Mouse (Mus musculus) liver, adult 2 months (tissue): ENCODE data around the gene Calhm1. TPM values are rescaled to one million over a fixed set of nuclear protein-coding genes. Genes with fewer than 3 reads are reported as not detected.

Source experiments
- DNase-seq: peaks from one replicate; pipeline ENCODE4 v3.0.0-alpha.2; 2011; ENCODE audit warnings: low read depth, low spot score; ENCODE audit errors: extremely low read depth
- H3K27ac ChIP-seq: fragments of 200-500 bp; replicated peaks from 2 replicates; pipeline ENCODE4 v1.5.1; 2012; ENCODE audit warnings: low read depth, mild to moderate bottlenecking, control low read depth, inconsistent platforms, low read length; ENCODE audit not compliant: insufficient read depth
- H3K27me3 ChIP-seq: fragments of 200-500 bp; 2 replicates; pipeline ENCODE4 v1.6.1; 2012; ENCODE audit warnings: mild to moderate bottlenecking, moderate library complexity, low read length, inconsistent platforms; ENCODE audit not compliant: control insufficient read depth, insufficient read depth
- H3K36me3 ChIP-seq: fragments of 200-500 bp; 2 replicates; pipeline ENCODE4 v1.6.1; 2012; ENCODE audit warnings: low read length, inconsistent platforms; ENCODE audit not compliant: control insufficient read depth, insufficient read depth
- H3K4me1 ChIP-seq: fragments of 200-500 bp; 2 replicates; pipeline ENCODE4 v1.6.1; 2011; ENCODE audit warnings: low read length; ENCODE audit not compliant: control insufficient read depth, insufficient read depth
- H3K4me3 ChIP-seq: fragments of 200-500 bp; 2 replicates; pipeline ENCODE4 v1.5.1; 2011; ENCODE audit warnings: low read depth, mild to moderate bottlenecking, control low read depth, low read length, moderate library complexity; ENCODE audit not compliant: insufficient read depth
- H3K79me2 ChIP-seq: fragments of 200-500 bp; 2 replicates; pipeline ENCODE4 v1.6.1; 2012; ENCODE audit warnings: inconsistent platforms, mild to moderate bottlenecking, low read length, moderate library complexity; ENCODE audit not compliant: control insufficient read depth, insufficient read depth
- H3K9ac ChIP-seq: fragments of 200-500 bp; 2 replicates; pipeline ENCODE4 v1.6.1; 2012; ENCODE audit warnings: low read depth, mild to moderate bottlenecking, control low read depth, inconsistent platforms, low read length
- CTCF ChIP-seq: fragments of 200-500 bp; IDR thresholded peaks from 2 replicates; pipeline ENCODE4 v1.5.1; 2011; ENCODE audit warnings: low read depth, low read length, control low read depth
- POLR2A ChIP-seq: fragments of 200-500 bp; IDR thresholded peaks from 2 replicates; pipeline ENCODE4 v1.6.1; 2011; ENCODE audit warnings: low read length, control low read depth; ENCODE audit not compliant: insufficient read depth; ENCODE audit errors: extremely low read depth
- WGBS: fragments of 180-500 bp; shearing (Covaris S2); methylation state at CpG from one replicate; pipeline ENCODE4 v1.1.7; 2018; 5-methylcytosine and 5-hydroxymethylcytosine counted together
- polyA plus RNA-seq: library from polyadenylated mRNA; depleted of rRNA; stranded (reverse); fragments of >200 nt; gene quantifications from 2 replicates; pipeline ENCODE4 v1.2.3, GENCODE M21; 2012
- total RNA-seq: library from RNA; depleted of rRNA; stranded (reverse); fragments of >200 nt; gene quantifications from 2 replicates; pipeline ENCODE4 v1.2.3, GENCODE M21; 2014

Gene Calhm1
- total and polyA plus RNA-seq, 2 experiments, result not detected

- Histone ChIP-seq H3K79me2 (no peaks in the 10 kb centered on the region), H3K9ac (no peak overlapping the region), H3K36me3 (no peaks in the 10 kb centered on the region), H3K4me1 (no peaks in the 10 kb centered on the region; the same call in 1 of the 2 replicates), H3K27me3 (peaks cover 16% of the 10 kb centered on the region), H3K4me3 (no peak overlapping the region), H3K27ac (no peak overlapping the region)
- 39% methylated on average over 8 of the region's 8 CpGs for WGBS
- no peak for DNase-seq
- TF ChIP-seq POLR2A (no peak), CTCF (no peak)
These were observed 36.0 kb upstream of the Calhm1 start for GRCm38 (mm10) chr19:47180011-47180410.

GRCm38 (mm10) chr19:47179272-47179809 lies 35.3 kb upstream of the Calhm1 start:
- H3K4me1 ChIP-seq, result no peaks in the 10 kb centered on the region; the same call in 1 of the 2 replicates
- peak overlapping the region; percentile 56; the same call in 1 of the 2 replicates for H3K4me3 ChIP-seq
- no peaks in the 10 kb centered on the region for H3K79me2 ChIP-seq
- no peaks in the 10 kb centered on the region for H3K36me3 ChIP-seq
- H3K9ac ChIP-seq, result peak overlapping the region; percentile 20; the same call in 1 of the 2 replicates
- DNase-seq, result no peak
- WGBS, result 6% methylated on average over 41 of the region's 42 CpGs
- no peak for TF ChIP-seq CTCF
- peaks cover 16% of the 10 kb centered on the region for H3K27me3 ChIP-seq
- no peak overlapping the region for H3K27ac ChIP-seq

GRCm38 (mm10) chr19:47178431-47179271 lies 34.6 kb upstream of the Calhm1 start, which contains the start of gene Neurl1a:
Gene Neurl1a (plus strand): TSS chr19:47178820.
- H3K27ac ChIP-seq, result no peak within 1 kb of the TSS
- H3K4me1 ChIP-seq, result no peaks in the 10 kb centered on the region; the same call in 1 of the 2 replicates
- H3K36me3 ChIP-seq, result no peaks in the 10 kb centered on the region
- DNase-seq, result no peak
- peak within 1 kb of the TSS; percentile 23 for H3K9ac ChIP-seq
- TF ChIP-seq CTCF, result no peak
- TF ChIP-seq POLR2A, result no peak
- peaks cover 16% of the 10 kb centered on the region for H3K27me3 ChIP-seq
- 1% methylated on average over 86 of the region's 98 CpGs for whole genome bisulfite sequencing
- no peaks in the 10 kb centered on the region for H3K79me2 ChIP-seq
- peak within 1 kb of the TSS; percentile 56; the same call in 1 of the 2 replicates for H3K4me3 ChIP-seq

GRCm38 (mm10) chr19:47178001-47178400 lies 33.9 kb upstream of the Calhm1 start:
- TF ChIP-seq CTCF (no peak), POLR2A (no peak)
- H3K4me3 ChIP-seq, result no peak overlapping the region
- no peak overlapping the region for H3K9ac ChIP-seq
- H3K79me2 ChIP-seq, result no peaks in the 10 kb centered on the region
- 32% methylated on average over 10 of the region's 10 CpGs for WGBS
- peak; percentile 13 for DNase-seq
- H3K27ac ChIP-seq, result no peak overlapping the region
- H3K36me3 ChIP-seq, result no peaks in the 10 kb centered on the region
- peaks cover 16% of the 10 kb centered on the region for H3K27me3 ChIP-seq
- no peaks in the 10 kb centered on the region; the same call in 1 of the 2 replicates for H3K4me1 ChIP-seq

GRCm38 (mm10) chr19:47176916-47177505 lies 33.0 kb upstream of the Calhm1 start:
- H3K36me3 ChIP-seq, result no peaks in the 10 kb centered on the region
- 90% methylated on average over 2 of the region's 2 CpGs for WGBS
- TF ChIP-seq POLR2A (no peak), CTCF (no peak)
- H3K4me3 ChIP-seq, result no peak overlapping the region
- no peak overlapping the region for H3K9ac ChIP-seq
- no peaks in the 10 kb centered on the region for H3K79me2 ChIP-seq
- H3K4me1 ChIP-seq, result no peaks in the 10 kb centered on the region; the same call in 1 of the 2 replicates
- peaks cover 16% of the 10 kb centered on the region for H3K27me3 ChIP-seq
- DNase-seq, result no peak
- no peak overlapping the region for H3K27ac ChIP-seq
